Mouse (Mus musculus): ENCODE measurements at regions not wholly inside any gene's neighbourhood (a gene's known extent, or its start where the extent isn't known, plus 50 kb on each side); places are given as distances from the start of the nearest gene placed in this dataset.

DNA sequence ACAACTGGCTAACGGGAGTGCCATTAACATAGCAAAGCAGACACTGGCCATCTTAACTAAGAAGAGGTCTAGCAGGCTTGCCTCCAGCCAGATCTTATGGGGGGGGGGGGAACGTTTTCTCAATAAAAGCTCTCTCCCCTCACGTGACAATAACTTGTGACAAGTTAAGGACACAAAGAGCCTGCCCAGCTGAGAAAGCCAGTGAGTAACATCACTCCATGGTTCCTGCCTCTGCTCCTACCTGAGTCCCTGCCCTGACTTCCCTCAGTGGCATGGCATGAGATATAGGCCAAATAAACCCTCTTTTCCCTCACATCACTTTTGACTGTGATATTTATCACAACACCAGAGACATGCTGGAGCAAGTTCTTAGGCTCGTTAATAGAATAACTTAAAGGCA lies 113.8 kb downstream of the Rchy1 start:
- Histone ChIP-seq H3K4me1 (ENCODE audit: control insufficient read depth, insufficient read depth, low read length) (no peaks in the 10 kb centered on the region), H3K9me3 (replicated peaks; ENCODE audit: control insufficient read depth, insufficient read depth, low read length, poor library complexity, severe bottlenecking) (no peaks in the 10 kb centered on the region), H3K27me3 (ENCODE audit: control insufficient read depth, insufficient read depth, low read length, poor library complexity, severe bottlenecking) (no peaks in the 10 kb centered on the region; the same call in 1 of the 2 replicates), H3K4me3 (ENCODE audit: low read depth, low read length) (no peak overlapping the region), H3K9ac (ENCODE audit: low read depth, poor library complexity, severe bottlenecking) (no peak overlapping the region), H3K27ac (ENCODE audit: insufficient read depth, low read length) (no peak overlapping the region), H3K36me3 (ENCODE audit: control insufficient read depth, insufficient read depth, low read length, poor library complexity, severe bottlenecking) (no peaks in the 10 kb centered on the region)
- no peak for TF ChIP-seq EP300 (IDR thresholded peaks at IDR 0.05; ENCODE audit: insufficient read depth, low read depth, low read length)
- no peak for TF ChIP-seq CTCF (IDR thresholded peaks at IDR 0.05; ENCODE audit: low read depth, low read length)
- no peak for TF ChIP-seq POLR2A (IDR thresholded peaks at IDR 0.05; ENCODE audit: insufficient read depth, low read length)

DNA sequence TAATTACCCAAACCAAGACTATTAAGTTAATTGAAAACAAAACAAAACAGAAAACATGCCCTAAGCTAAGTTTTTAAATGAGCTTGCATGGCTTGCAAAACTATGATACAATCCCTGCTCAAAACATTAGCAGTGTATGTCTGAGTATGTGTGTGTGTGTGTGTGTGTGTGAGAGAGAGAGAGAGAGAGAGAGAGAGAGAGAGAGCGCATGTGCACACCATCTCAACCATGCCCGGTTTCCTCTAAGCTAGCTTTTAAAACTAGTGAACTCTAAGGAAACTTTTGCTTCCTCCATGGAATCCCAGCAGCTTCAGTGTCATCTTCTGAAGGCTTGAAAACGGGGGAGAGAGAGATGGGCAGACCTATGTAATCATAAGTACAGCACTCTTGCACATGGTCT lies 114.3 kb downstream of the Rchy1 start:
- Histone ChIP-seq H3K36me3 (ENCODE audit: control insufficient read depth, insufficient read depth, low read length, poor library complexity, severe bottlenecking) (no peaks in the 10 kb centered on the region), H3K9me3 (replicated peaks; ENCODE audit: control insufficient read depth, insufficient read depth, low read length, poor library complexity, severe bottlenecking) (no peaks in the 10 kb centered on the region), H3K27me3 (ENCODE audit: control insufficient read depth, insufficient read depth, low read length, poor library complexity, severe bottlenecking) (no peaks in the 10 kb centered on the region; the same call in 1 of the 2 replicates), H3K9ac (ENCODE audit: low read depth, poor library complexity, severe bottlenecking) (no peak overlapping the region), H3K27ac (ENCODE audit: insufficient read depth, low read length) (no peak overlapping the region), H3K4me3 (ENCODE audit: low read depth, low read length) (no peak overlapping the region), H3K4me1 (ENCODE audit: control insufficient read depth, insufficient read depth, low read length) (no peaks in the 10 kb centered on the region)
- no peak for TF ChIP-seq POLR2A (IDR thresholded peaks at IDR 0.05; ENCODE audit: insufficient read depth, low read length)
- no peak for TF ChIP-seq CTCF (IDR thresholded peaks at IDR 0.05; ENCODE audit: low read depth, low read length)
- TF ChIP-seq EP300 (IDR thresholded peaks at IDR 0.05; ENCODE audit: insufficient read depth, low read depth, low read length) = no peak

DNA sequence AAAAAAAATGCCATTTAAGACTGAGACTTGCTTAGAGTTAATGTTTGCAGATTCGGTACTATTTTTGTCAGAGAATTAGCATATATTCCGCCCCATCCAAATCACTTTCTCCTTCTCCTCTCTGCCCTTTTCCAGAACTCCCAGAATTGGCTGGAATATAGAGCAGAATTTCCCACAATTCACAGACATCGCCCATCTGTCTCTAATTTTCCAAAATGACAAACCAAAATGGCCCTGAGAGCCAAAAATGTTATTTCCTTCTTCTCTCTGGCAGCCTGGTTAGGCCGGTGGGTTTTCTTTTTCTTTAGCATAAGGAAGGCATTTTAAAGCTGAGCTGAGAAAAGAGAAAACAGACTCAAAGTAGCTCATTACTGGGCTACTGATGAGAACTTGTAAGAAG lies 119.8 kb downstream of the Rchy1 start:
- H3K9ac ChIP-seq (ENCODE audit: low read depth, poor library complexity, severe bottlenecking) = no peak overlapping the region
- TF ChIP-seq POLR2A (IDR thresholded peaks at IDR 0.05; ENCODE audit: insufficient read depth, low read length) (no peak), EP300 (IDR thresholded peaks at IDR 0.05; ENCODE audit: insufficient read depth, low read depth, low read length) (no peak), CTCF (IDR thresholded peaks at IDR 0.05; ENCODE audit: low read depth, low read length) (no peak)
- H3K4me1 ChIP-seq (ENCODE audit: control insufficient read depth, insufficient read depth, low read length) = no peaks in the 10 kb centered on the region
- H3K27me3 ChIP-seq (ENCODE audit: control insufficient read depth, insufficient read depth, low read length, poor library complexity, severe bottlenecking) = no peaks in the 10 kb centered on the region
- no peaks in the 10 kb centered on the region for H3K36me3 ChIP-seq (ENCODE audit: control insufficient read depth, insufficient read depth, low read length, poor library complexity, severe bottlenecking)
- H3K27ac ChIP-seq (ENCODE audit: insufficient read depth, low read length) = no peak overlapping the region
- H3K4me3 ChIP-seq (ENCODE audit: low read depth, low read length) = no peak overlapping the region
- H3K9me3 ChIP-seq (replicated peaks; ENCODE audit: control insufficient read depth, insufficient read depth, low read length, poor library complexity, severe bottlenecking) = no peaks in the 10 kb centered on the region

DNA sequence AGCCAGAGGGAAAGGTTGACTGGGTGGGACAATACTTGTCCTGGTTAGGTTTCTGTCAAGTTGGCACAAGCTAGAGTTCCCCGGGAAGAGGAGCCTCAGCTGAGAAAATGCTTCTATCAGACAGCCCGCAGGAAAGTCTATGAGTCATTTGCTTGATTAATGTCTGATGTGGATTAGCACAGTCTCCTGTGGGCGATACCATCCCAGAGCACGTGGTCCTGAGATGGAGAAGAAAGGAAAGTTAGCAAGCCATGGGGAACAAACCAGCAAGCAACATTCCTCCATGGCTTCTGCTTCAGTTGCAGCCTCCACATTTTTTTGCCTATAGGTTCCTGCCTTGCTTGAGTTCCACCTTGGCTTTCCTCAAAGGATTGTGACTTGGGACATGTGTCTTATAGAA lies 121.8 kb downstream of the Rchy1 start:
- Histone ChIP-seq H3K27me3 (ENCODE audit: control insufficient read depth, insufficient read depth, low read length, poor library complexity, severe bottlenecking) (no peaks in the 10 kb centered on the region), H3K9ac (ENCODE audit: low read depth, poor library complexity, severe bottlenecking) (no peak overlapping the region), H3K27ac (ENCODE audit: insufficient read depth, low read length) (no peak overlapping the region), H3K9me3 (replicated peaks; ENCODE audit: control insufficient read depth, insufficient read depth, low read length, poor library complexity, severe bottlenecking) (no peaks in the 10 kb centered on the region), H3K36me3 (ENCODE audit: control insufficient read depth, insufficient read depth, low read length, poor library complexity, severe bottlenecking) (no peaks in the 10 kb centered on the region), H3K4me1 (ENCODE audit: control insufficient read depth, insufficient read depth, low read length) (no peaks in the 10 kb centered on the region), H3K4me3 (ENCODE audit: low read depth, low read length) (no peak overlapping the region)
- TF ChIP-seq EP300 (IDR thresholded peaks at IDR 0.05; ENCODE audit: insufficient read depth, low read depth, low read length) = no peak
- TF ChIP-seq CTCF (IDR thresholded peaks at IDR 0.05; ENCODE audit: low read depth, low read length) = no peak
- TF ChIP-seq POLR2A (IDR thresholded peaks at IDR 0.05; ENCODE audit: insufficient read depth, low read length) = no peak

DNA sequence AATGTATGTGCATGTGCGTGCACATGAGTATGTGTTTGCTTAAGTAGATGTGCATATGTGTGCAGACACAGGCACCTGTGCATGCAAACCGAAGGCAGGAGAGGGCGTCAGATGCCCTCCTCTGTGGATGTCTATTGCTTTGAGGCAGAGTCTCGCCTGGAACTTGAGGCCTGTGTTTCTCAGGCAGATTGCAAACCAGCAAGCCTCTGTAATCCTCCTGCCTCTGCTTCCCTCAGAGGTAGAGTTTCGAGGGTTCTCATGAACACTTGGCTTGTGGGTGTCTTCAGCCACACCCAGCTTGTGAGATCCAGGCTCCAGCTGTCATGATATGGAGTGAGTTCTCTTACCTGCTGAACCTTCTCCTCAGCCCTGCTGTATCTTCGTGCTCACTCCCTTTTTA lies 134.4 kb downstream of the Rchy1 start:
- H3K9me3 ChIP-seq (replicated peaks; ENCODE audit: control insufficient read depth, insufficient read depth, low read length, poor library complexity, severe bottlenecking) = no peaks in the 10 kb centered on the region; the same call in 1 of the 2 replicates
- H3K27me3 ChIP-seq (ENCODE audit: control insufficient read depth, insufficient read depth, low read length, poor library complexity, severe bottlenecking) = no peaks in the 10 kb centered on the region
- no peak overlapping the region for H3K4me3 ChIP-seq (ENCODE audit: low read depth, low read length)
- H3K4me1 ChIP-seq (ENCODE audit: control insufficient read depth, insufficient read depth, low read length) = no peaks in the 10 kb centered on the region
- no peak overlapping the region for H3K9ac ChIP-seq (ENCODE audit: low read depth, poor library complexity, severe bottlenecking)
- no peak overlapping the region for H3K27ac ChIP-seq (ENCODE audit: insufficient read depth, low read length)
- no peaks in the 10 kb centered on the region for H3K36me3 ChIP-seq (ENCODE audit: control insufficient read depth, insufficient read depth, low read length, poor library complexity, severe bottlenecking)
- no peak for TF ChIP-seq POLR2A (IDR thresholded peaks at IDR 0.05; ENCODE audit: insufficient read depth, low read length)
- no peak for TF ChIP-seq CTCF (IDR thresholded peaks at IDR 0.05; ENCODE audit: low read depth, low read length)
- no peak for TF ChIP-seq EP300 (IDR thresholded peaks at IDR 0.05; ENCODE audit: insufficient read depth, low read depth, low read length)

DNA sequence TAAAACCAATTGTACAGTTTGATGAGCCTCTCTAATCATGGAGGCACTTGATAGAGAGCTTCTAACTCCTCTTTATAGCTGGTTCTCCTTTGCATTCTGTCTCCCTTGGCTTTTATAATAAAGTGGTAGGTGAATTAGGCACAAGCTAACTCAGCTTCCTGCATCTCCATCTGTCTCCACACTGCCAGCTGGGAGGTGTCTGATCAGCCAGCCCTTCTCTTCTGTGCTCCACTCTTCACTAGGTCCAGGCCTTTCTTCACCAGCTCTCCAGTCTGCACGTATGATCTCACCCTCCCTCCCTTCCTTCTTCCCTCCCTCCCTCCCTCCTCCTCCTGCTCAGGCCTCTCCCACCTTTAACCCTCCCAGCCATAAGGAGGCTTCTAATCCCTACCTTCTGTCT lies 136.2 kb downstream of the Rchy1 start:
- H3K36me3 ChIP-seq (ENCODE audit: control insufficient read depth, insufficient read depth, low read length, poor library complexity, severe bottlenecking) = no peaks in the 10 kb centered on the region

More for the DNA sequence above, 136.2 kb downstream of the Rchy1 start:
- H3K9ac ChIP-seq (ENCODE audit: low read depth, poor library complexity, severe bottlenecking) = no peak overlapping the region
- H3K4me3 ChIP-seq (ENCODE audit: low read depth, low read length) = no peak overlapping the region
- H3K9me3 ChIP-seq (replicated peaks; ENCODE audit: control insufficient read depth, insufficient read depth, low read length, poor library complexity, severe bottlenecking) = no peaks in the 10 kb centered on the region; the same call in 1 of the 2 replicates
- TF ChIP-seq EP300 (IDR thresholded peaks at IDR 0.05; ENCODE audit: insufficient read depth, low read depth, low read length) (no peak), POLR2A (IDR thresholded peaks at IDR 0.05; ENCODE audit: insufficient read depth, low read length) (no peak), CTCF (IDR thresholded peaks at IDR 0.05; ENCODE audit: low read depth, low read length) (no peak)
- no peak overlapping the region for H3K27ac ChIP-seq (ENCODE audit: insufficient read depth, low read length)
- H3K4me1 ChIP-seq (ENCODE audit: control insufficient read depth, insufficient read depth, low read length) = no peaks in the 10 kb centered on the region
- H3K27me3 ChIP-seq (ENCODE audit: control insufficient read depth, insufficient read depth, low read length, poor library complexity, severe bottlenecking) = no peaks in the 10 kb centered on the region

Measured in ES-Bruce4 (cell line).